Mouse (Mus musculus) heart, embryonic 15.5 days (tissue): ENCODE measurements at regions not wholly inside any gene's neighbourhood (a gene's known extent, or its start where the extent isn't known, plus 50 kb on each side); places are given as distances from the start of the nearest gene placed in this dataset.

Experiments used
- ATAC-seq: fragments of 200-750 bp; cut with Nextera tagmentation; replicated peaks from 2 replicates; pipeline ENCODE4 v1.8.0; 2017; ENCODE audit warnings: low read depth, moderate TSS enrichment; ENCODE audit not compliant: insufficient number of reproducible peaks, insufficient read depth, low FRiP score
- H3K27ac ChIP-seq: fragments of 300-500 bp; sonication (generic); 2 replicates; pipeline ENCODE4 v1.5.1; 2015; ENCODE audit warnings: mild to moderate bottlenecking, inconsistent platforms
- H3K27me3 ChIP-seq: fragments of 300-500 bp; sonication (generic); 2 replicates; pipeline ENCODE4 v1.6.1; 2015; ENCODE audit warnings: inconsistent platforms
- H3K36me3 ChIP-seq: fragments of 300-500 bp; sonication (generic); 2 replicates; pipeline ENCODE4 v1.6.1; 2015; ENCODE audit warnings: mild to moderate bottlenecking, inconsistent platforms
- H3K4me1 ChIP-seq: fragments of 300-500 bp; sonication (generic); replicated peaks from 2 replicates; pipeline ENCODE4 v1.6.1; 2015; ENCODE audit warnings: inconsistent platforms
- H3K4me2 ChIP-seq: fragments of 300-500 bp; sonication (generic); 2 replicates; pipeline ENCODE4 v1.6.1; 2015; ENCODE audit warnings: inconsistent platforms, mild to moderate bottlenecking, moderate library complexity
- H3K4me3 ChIP-seq: fragments of 300-500 bp; sonication (generic); 2 replicates; pipeline ENCODE4 v1.5.1; 2015; ENCODE audit warnings: mild to moderate bottlenecking, inconsistent platforms
- H3K9ac ChIP-seq: fragments of 300-500 bp; sonication (generic); 2 replicates; pipeline ENCODE4 v1.6.1; 2015; ENCODE audit warnings: mild to moderate bottlenecking, inconsistent platforms
- H3K9me3 ChIP-seq: fragments of 300-500 bp; sonication (generic); replicated peaks from 2 replicates; pipeline ENCODE4 v1.6.1; 2016; ENCODE audit warnings: inconsistent platforms
- WGBS: fragments of 180-500 bp; shearing (Covaris S2); methylation state at CpG from one replicate; pipeline ENCODE4 v1.1.7; 2015; ENCODE audit warnings: mixed read lengths; 5-methylcytosine and 5-hydroxymethylcytosine counted together

- 75% methylated on average over 2 of the region's 2 CpGs for WGBS
- no peak for ATAC-seq
- no peak overlapping the region for H3K27ac ChIP-seq
- H3K9me3 ChIP-seq, result no peaks in the 10 kb centered on the region
- H3K27me3 ChIP-seq, result no peaks in the 10 kb centered on the region
- no peak overlapping the region for H3K4me3 ChIP-seq
- no peaks in the 10 kb centered on the region for H3K36me3 ChIP-seq
- H3K4me1 ChIP-seq, result no peaks in the 10 kb centered on the region
- no peak overlapping the region for H3K9ac ChIP-seq
- no peak overlapping the region for H3K4me2 ChIP-seq
Observed at GRCm38 (mm10) chr2:145003509-145003908, 164.0 kb upstream of the Slc24a3 start.

DNA sequence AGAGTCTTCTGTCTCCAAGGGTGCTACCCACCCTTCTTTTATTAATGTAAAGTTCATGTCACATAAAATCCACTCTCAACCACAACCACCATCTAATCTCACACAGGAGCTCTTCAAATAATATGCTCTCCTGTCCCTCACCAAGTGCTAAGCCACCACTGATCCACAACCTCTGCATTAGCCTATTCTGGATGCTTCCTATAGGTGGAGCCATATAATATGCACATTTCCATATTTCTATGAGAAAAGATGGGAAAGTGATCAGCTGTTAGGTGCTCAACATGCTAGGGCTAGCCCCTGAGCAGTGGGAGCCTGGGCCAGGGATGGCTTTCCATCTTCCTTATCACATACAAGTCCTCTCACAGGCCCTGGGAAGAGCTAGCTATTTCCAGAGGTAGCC lies 156.9 kb upstream of the Slc24a3 start:
- no peaks in the 10 kb centered on the region for H3K36me3 ChIP-seq
- no peaks in the 10 kb centered on the region for H3K9me3 ChIP-seq
- no peaks in the 10 kb centered on the region for H3K27me3 ChIP-seq
- ATAC-seq, result no peak
- no peak overlapping the region for H3K4me2 ChIP-seq
- H3K27ac ChIP-seq, result no peak overlapping the region
- no peak overlapping the region for H3K4me3 ChIP-seq
- no peak overlapping the region for H3K9ac ChIP-seq
- peaks cover 7% of the 10 kb centered on the region for H3K4me1 ChIP-seq

DNA sequence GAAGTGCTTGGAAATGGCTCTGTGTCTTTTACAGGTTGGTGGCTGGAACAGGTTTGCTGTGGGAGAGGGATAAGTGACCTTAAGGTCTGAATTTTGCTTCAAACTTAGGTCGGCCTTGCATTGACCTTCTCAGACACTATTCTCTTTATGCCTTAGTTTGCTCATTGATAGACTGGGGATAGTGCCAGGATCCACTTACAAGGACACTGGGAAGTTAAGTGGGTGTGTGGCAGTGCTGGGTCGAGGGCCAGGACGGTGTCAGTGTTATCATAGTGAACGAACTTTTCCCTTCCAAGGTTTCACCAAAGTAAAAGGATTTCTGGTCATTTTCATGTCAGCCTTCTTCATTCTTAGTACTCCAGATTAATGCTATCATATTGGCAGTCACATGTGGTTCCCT lies 156.3 kb upstream of the Slc24a3 start:
- ATAC-seq, result no peak
- Histone ChIP-seq H3K9ac (no peak overlapping the region), H3K27ac (no peak overlapping the region), H3K4me2 (no peak overlapping the region), H3K27me3 (no peaks in the 10 kb centered on the region), H3K4me1 (peaks cover 7% of the 10 kb centered on the region), H3K9me3 (no peaks in the 10 kb centered on the region), H3K36me3 (no peaks in the 10 kb centered on the region), H3K4me3 (no peak overlapping the region)
- WGBS, result 48% methylated on average over 4 of the region's 4 CpGs

DNA sequence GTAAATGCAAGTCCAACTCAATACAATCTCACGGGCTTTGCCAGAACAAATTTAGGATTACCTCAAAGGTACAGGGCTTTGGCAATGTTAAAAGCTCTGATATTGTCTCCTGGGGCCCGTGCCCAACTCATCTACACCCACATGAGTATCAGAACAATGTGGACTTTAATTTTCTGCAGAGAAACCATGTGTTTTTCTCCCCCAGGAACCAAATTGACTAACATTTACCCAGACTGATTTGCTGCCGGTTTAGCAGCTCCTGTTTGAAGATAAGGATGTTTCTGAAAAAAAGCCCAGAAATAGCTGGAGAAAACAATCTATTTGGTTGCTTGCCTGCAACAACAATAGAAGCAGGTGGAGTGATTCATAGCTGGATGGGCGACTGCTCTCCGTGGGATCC lies 151.6 kb upstream of the Slc24a3 start:
- Histone ChIP-seq H3K4me3 (no peak overlapping the region), H3K9me3 (no peaks in the 10 kb centered on the region), H3K27me3 (no peaks in the 10 kb centered on the region), H3K27ac (no peak overlapping the region), H3K4me2 (no peak overlapping the region), H3K36me3 (no peaks in the 10 kb centered on the region), H3K4me1 (peaks cover 13% of the 10 kb centered on the region), H3K9ac (no peak overlapping the region)
- no peak for ATAC-seq
- WGBS, result 68% methylated on average over 5 of the region's 5 CpGs

GRCm38 (mm10) chr2:145016939-145017338 lies 150.6 kb upstream of the Slc24a3 start:
- no peaks in the 10 kb centered on the region for H3K36me3 ChIP-seq
- H3K9ac ChIP-seq, result no peak overlapping the region
- peaks cover 9% of the 10 kb centered on the region for H3K4me1 ChIP-seq
- no peak overlapping the region for H3K27ac ChIP-seq
- H3K4me3 ChIP-seq, result no peak overlapping the region
- no peaks in the 10 kb centered on the region for H3K9me3 ChIP-seq
- H3K27me3 ChIP-seq, result no peaks in the 10 kb centered on the region
- H3K4me2 ChIP-seq, result no peak overlapping the region
- ATAC-seq, result no peak

DNA sequence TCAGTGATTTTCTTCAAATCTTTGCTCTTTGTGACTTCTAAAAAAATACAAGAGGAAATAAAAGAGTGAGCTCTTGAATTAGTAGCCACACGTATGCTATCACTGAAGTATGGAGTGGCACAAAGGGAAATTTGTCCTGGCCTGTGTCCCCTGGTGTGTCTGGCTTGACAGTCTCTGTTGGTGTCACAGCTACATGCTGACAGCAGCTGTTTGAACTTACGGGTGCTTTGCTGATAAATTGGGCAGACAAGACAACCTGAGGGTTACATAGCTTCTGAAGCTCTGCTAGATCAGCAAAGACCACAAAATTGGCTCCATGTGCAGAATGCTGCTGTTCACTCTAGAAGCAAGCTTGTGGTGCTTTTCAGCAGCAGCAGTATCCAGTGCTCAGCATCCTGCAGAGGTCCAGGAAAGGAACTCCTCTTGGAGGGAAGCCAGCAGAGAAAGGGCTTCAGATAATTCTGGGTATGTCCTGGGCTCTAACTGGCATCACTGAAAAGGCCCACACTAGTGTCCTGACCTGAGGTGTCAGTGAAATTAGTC lies 149.9 kb upstream of the Slc24a3 start:
- peak; percentile 74 for ATAC-seq
- Histone ChIP-seq H3K4me3 (no peak overlapping the region), H3K9ac (no peak overlapping the region), H3K27ac (peak overlapping the region; percentile 53), H3K4me1 (peaks cover 9% of the 10 kb centered on the region), H3K9me3 (no peaks in the 10 kb centered on the region), H3K27me3 (no peaks in the 10 kb centered on the region), H3K4me2 (no peak overlapping the region), H3K36me3 (no peaks in the 10 kb centered on the region)
- whole genome bisulfite sequencing, result 23% methylated on average over 2 of the region's 2 CpGs

GRCm38 (mm10) chr2:145047743-145048142 lies 119.8 kb upstream of the Slc24a3 start:
- ATAC-seq, result no peak
- WGBS, result 80% methylated on average over 2 of the region's 2 CpGs
- H3K9me3 ChIP-seq, result no peaks in the 10 kb centered on the region

DNA sequence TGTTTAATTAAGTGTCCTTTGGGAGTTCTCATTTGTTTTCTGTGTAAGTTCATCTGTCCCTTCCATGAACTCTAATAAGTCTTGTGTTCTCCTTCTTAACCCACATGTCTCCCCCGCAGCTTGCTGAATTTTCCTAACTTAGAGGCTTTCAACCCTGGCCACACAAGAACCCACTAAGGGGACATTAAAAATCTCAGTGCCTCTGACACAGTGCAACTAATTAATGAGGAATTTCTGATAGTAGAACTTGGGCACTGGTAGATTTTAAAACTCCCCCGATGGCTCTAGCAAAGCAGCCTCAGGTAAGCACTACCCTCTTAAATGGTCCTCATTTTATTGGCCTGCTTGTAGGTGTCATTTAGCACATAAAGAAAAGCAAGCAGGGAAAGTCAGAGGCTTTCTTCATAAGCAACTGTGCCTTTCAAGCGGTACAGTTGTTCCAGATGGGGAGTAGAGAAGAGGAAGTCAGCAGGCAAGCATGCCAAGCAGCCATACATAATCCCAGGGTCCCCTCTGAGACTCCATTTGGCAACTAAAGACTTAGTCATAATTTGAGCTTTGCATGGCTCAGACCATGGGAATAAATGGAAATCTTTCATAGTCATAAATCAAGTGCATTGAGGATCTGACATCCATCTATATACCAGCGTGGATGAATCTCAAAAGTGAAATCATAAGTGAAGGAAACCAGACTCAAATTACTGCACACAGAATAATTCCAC lies 117.7 kb upstream of the Slc24a3 start:
- ATAC-seq, result no peak
- no peaks in the 10 kb centered on the region for H3K4me1 ChIP-seq
- WGBS, result 72% methylated on average over 4 of the region's 4 CpGs

More at GRCm38 (mm10) chr2:145047743-145048142, 119.8 kb upstream of the Slc24a3 start:
- no peak overlapping the region for H3K27ac ChIP-seq
- no peaks in the 10 kb centered on the region for H3K36me3 ChIP-seq
- H3K4me1 ChIP-seq, result no peaks in the 10 kb centered on the region
- no peak overlapping the region for H3K9ac ChIP-seq
- no peak overlapping the region for H3K4me2 ChIP-seq
- no peak overlapping the region for H3K4me3 ChIP-seq
- H3K27me3 ChIP-seq, result no peaks in the 10 kb centered on the region

GRCm38 (mm10) chr2:145052405-145052804 lies 115.1 kb upstream of the Slc24a3 start:
- H3K36me3 ChIP-seq, result no peaks in the 10 kb centered on the region
- H3K9me3 ChIP-seq, result no peaks in the 10 kb centered on the region
- WGBS, result 68% methylated on average over 2 of the region's 2 CpGs
- ATAC-seq, result no peak
- no peak overlapping the region for H3K4me2 ChIP-seq
- no peak overlapping the region for H3K9ac ChIP-seq
- no peak overlapping the region for H3K27ac ChIP-seq
- H3K27me3 ChIP-seq, result no peaks in the 10 kb centered on the region
- H3K4me3 ChIP-seq, result no peak overlapping the region
- H3K4me1 ChIP-seq, result 0 out of 2 replicates have a peak, but pooled peaks cover 2% of the 10 kb centered on the region

More for the DNA sequence above, 117.7 kb upstream of the Slc24a3 start:
- Histone ChIP-seq H3K27ac (no peak overlapping the region), H3K27me3 (no peaks in the 10 kb centered on the region), H3K9ac (no peak overlapping the region), H3K36me3 (no peaks in the 10 kb centered on the region), H3K9me3 (no peaks in the 10 kb centered on the region), H3K4me2 (no peak overlapping the region), H3K4me3 (no peak overlapping the region)

GRCm38 (mm10) chr2:145056219-145056618 lies 111.3 kb upstream of the Slc24a3 start:
- WGBS, result 67% methylated on average over 3 of the region's 3 CpGs
- Histone ChIP-seq H3K9ac (no peak overlapping the region), H3K4me3 (no peak overlapping the region), H3K27me3 (no peaks in the 10 kb centered on the region), H3K27ac (no peak overlapping the region), H3K4me1 (0 out of 2 replicates have a peak, but pooled peaks cover 3% of the 10 kb centered on the region), H3K36me3 (no peaks in the 10 kb centered on the region), H3K4me2 (no peak overlapping the region), H3K9me3 (no peaks in the 10 kb centered on the region)
- no peak for ATAC-seq

GRCm38 (mm10) chr2:145056762-145057161 lies 110.8 kb upstream of the Slc24a3 start:
- no peaks in the 10 kb centered on the region for H3K36me3 ChIP-seq
- no peak overlapping the region for H3K27ac ChIP-seq
- 0 out of 2 replicates have a peak, but pooled peaks cover 3% of the 10 kb centered on the region for H3K4me1 ChIP-seq
- no peak for ATAC-seq
- no peak overlapping the region for H3K4me3 ChIP-seq
- no peak overlapping the region for H3K4me2 ChIP-seq
- 57% methylated on average over 5 of the region's 5 CpGs for WGBS
- H3K9me3 ChIP-seq, result no peaks in the 10 kb centered on the region
- no peak overlapping the region for H3K9ac ChIP-seq
- H3K27me3 ChIP-seq, result no peaks in the 10 kb centered on the region

DNA sequence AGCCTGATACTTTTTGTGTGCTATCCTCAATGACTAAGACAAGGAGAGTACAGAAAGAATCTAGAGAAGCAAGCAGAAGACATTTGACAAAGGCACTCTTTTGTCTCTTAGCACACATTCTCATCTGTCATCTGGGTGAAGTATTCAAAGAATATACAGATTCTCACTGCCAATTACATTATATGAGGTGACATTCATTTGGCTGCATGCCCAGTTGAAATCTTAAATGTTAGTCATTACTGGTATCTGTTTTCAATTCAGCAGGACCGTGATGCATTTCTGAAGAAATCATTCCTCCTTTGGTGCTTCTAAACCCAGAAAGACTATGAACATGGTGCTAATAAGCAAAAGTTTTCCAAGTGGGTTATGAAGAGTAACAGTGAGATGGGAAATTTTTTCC lies 97.6 kb upstream of the Slc24a3 start:
- H3K4me1 ChIP-seq, result no peaks in the 10 kb centered on the region
- H3K36me3 ChIP-seq, result no peaks in the 10 kb centered on the region
- H3K4me3 ChIP-seq, result no peak overlapping the region
- ATAC-seq, result no peak
- H3K9me3 ChIP-seq, result no peaks in the 10 kb centered on the region
- H3K9ac ChIP-seq, result no peak overlapping the region
- no peak overlapping the region for H3K4me2 ChIP-seq
- no peaks in the 10 kb centered on the region for H3K27me3 ChIP-seq
- WGBS, result 37% methylated on average over 1 of the region's 1 CpGs
- no peak overlapping the region for H3K27ac ChIP-seq
